Mouse (Mus musculus) hindbrain, embryonic 12.5 days (tissue): ENCODE results near the gene Wfdc15a. TPM values are rescaled to one million over a fixed set of nuclear protein-coding genes. Genes with fewer than 3 reads are reported as not detected.

Experiments
- ATAC-seq: fragments of 200-750 bp; cut with Nextera tagmentation; 2 replicates; pipeline ENCODE4 v1.8.0; 2017; ENCODE audit warnings: moderate TSS enrichment; ENCODE audit not compliant: low FRiP score
- H3K27ac ChIP-seq: fragments of 300-500 bp; sonication (generic); 2 replicates; pipeline ENCODE4 v1.5.1; 2016; ENCODE audit warnings: mild to moderate bottlenecking
- H3K27me3 ChIP-seq: fragments of 300-500 bp; sonication (generic); 2 replicates; pipeline ENCODE4 v1.6.1; 2016; ENCODE audit warnings: mild to moderate bottlenecking
- H3K36me3 ChIP-seq: fragments of 300-500 bp; sonication (generic); 2 replicates; pipeline ENCODE4 v1.6.1; 2016; ENCODE audit warnings: mild to moderate bottlenecking
- H3K4me1 ChIP-seq: fragments of 300-500 bp; sonication (generic); 2 replicates; pipeline ENCODE4 v1.6.1; 2016
- H3K4me2 ChIP-seq: fragments of 300-500 bp; sonication (generic); replicated peaks from 2 replicates; pipeline ENCODE4 v1.6.1; 2016; ENCODE audit warnings: mild to moderate bottlenecking
- H3K4me3 ChIP-seq: fragments of 300-500 bp; sonication (generic); 2 replicates; pipeline ENCODE4 v1.5.1; 2016; ENCODE audit warnings: mild to moderate bottlenecking
- H3K9ac ChIP-seq: fragments of 300-500 bp; sonication (generic); 2 replicates; pipeline ENCODE4 v1.6.1; 2016; ENCODE audit warnings: mild to moderate bottlenecking, moderate library complexity
- H3K9me3 ChIP-seq: fragments of 300-500 bp; sonication (generic); replicated peaks from 2 replicates; pipeline ENCODE4 v1.6.1; 2016; ENCODE audit warnings: mild to moderate bottlenecking
- WGBS: fragments of 180-500 bp; shearing (Covaris S2); methylation state at CpG from one replicate; pipeline ENCODE4 v1.1.7; 2016; 5-methylcytosine and 5-hydroxymethylcytosine counted together
- polyA plus RNA-seq: library from polyadenylated mRNA; unstranded; fragments of >200 nt; fragmentation: Nextera tagmentation; extraction: Ambion mirVana; gene quantifications from 2 replicates; pipeline ENCODE4 v1.2.1, GENCODE M21; 2016

Wfdc15a gene
- polyA plus RNA-seq, 1 experiment from 2014 or later, result not detected

- 70% methylated on average over 3 of the region's 3 CpGs for WGBS
- Histone ChIP-seq H3K4me3 (no peak overlapping the region), H3K36me3 (no peaks in the 10 kb centered on the region), H3K27me3 (peaks cover 50% of the 10 kb centered on the region), H3K9ac (no peak overlapping the region), H3K27ac (no peak overlapping the region), H3K9me3 (no peaks in the 10 kb centered on the region), H3K4me2 (no peak overlapping the region), H3K4me1 (peaks cover 16% of the 10 kb centered on the region)
- no peak for ATAC-seq
Measured at GRCm38 (mm10) chr2:164173394-164173793, 26.5 kb downstream of the Wfdc15a start.

- Histone ChIP-seq H3K9me3 (no peaks in the 10 kb centered on the region), H3K27me3 (peaks cover 75% of the 10 kb centered on the region), H3K27ac (no peak within 1 kb of the TSS), H3K4me2 (peak within 1 kb of the TSS; percentile 64), H3K4me3 (peak within 1 kb of the TSS; percentile 33), H3K36me3 (no peaks in the 10 kb centered on the region), H3K9ac (peak within 1 kb of the TSS; percentile 47), H3K4me1 (peaks cover 25% of the 10 kb centered on the region)
- no peak for ATAC-seq
- under 1% methylated on average over 25 of the region's 29 CpGs for WGBS
Measured at GRCm38 (mm10) chr2:164170902-164171301, 29.0 kb downstream of the Wfdc15a start, which contains the start of gene Kcns1. TSS of gene Kcns1 (minus strand) at chr2:164171113.

- no peak overlapping the region for H3K4me3 ChIP-seq
- H3K27me3 ChIP-seq, result peaks cover 79% of the 10 kb centered on the region
- no peak for ATAC-seq
- H3K9ac ChIP-seq, result no peak overlapping the region
- no peak overlapping the region for H3K27ac ChIP-seq
- H3K4me2 ChIP-seq, result peak overlapping the region; percentile 64
- H3K36me3 ChIP-seq, result no peaks in the 10 kb centered on the region
- no peaks in the 10 kb centered on the region for H3K9me3 ChIP-seq
- WGBS, result 4% methylated on average over 11 of the region's 11 CpGs
- peaks cover 25% of the 10 kb centered on the region for H3K4me1 ChIP-seq
Measured at GRCm38 (mm10) chr2:164170326-164170725, 29.6 kb downstream of the Wfdc15a start.

GRCm38 (mm10) chr2:164168571-164168946 lies 31.4 kb downstream of the Wfdc15a start:
- peaks cover 25% of the 10 kb centered on the region for H3K4me1 ChIP-seq
- H3K27ac ChIP-seq, result no peak overlapping the region
- 0 out of 2 replicates have a peak, but pooled peaks have one; percentile 19 for ATAC-seq
- no peak overlapping the region for H3K9ac ChIP-seq
- no peaks in the 10 kb centered on the region for H3K36me3 ChIP-seq
- H3K4me3 ChIP-seq, result peak overlapping the region; percentile 35
- 12% methylated on average over 40 of the region's 42 CpGs for WGBS
- H3K9me3 ChIP-seq, result no peaks in the 10 kb centered on the region
- peaks cover 72% of the 10 kb centered on the region for H3K27me3 ChIP-seq
- H3K4me2 ChIP-seq, result peak overlapping the region; percentile 58

- peak; percentile 66; the same call in 1 of the 2 replicates for ATAC-seq
- Histone ChIP-seq H3K4me2 (peak overlapping the region; percentile 58), H3K27ac (no peak overlapping the region), H3K4me1 (peaks cover 25% of the 10 kb centered on the region), H3K9ac (peak overlapping the region; percentile 45; the same call in 1 of the 2 replicates), H3K27me3 (peaks cover 69% of the 10 kb centered on the region), H3K36me3 (no peaks in the 10 kb centered on the region), H3K9me3 (no peaks in the 10 kb centered on the region), H3K4me3 (peak overlapping the region; percentile 35)
- WGBS, result 10% methylated on average over 89 of the region's 90 CpGs
Measured at GRCm38 (mm10) chr2:164167752-164168570, 32.0 kb downstream of the Wfdc15a start.

GRCm38 (mm10) chr2:164164941-164165340 lies 35.0 kb downstream of the Wfdc15a start:
- no peaks in the 10 kb centered on the region for H3K9me3 ChIP-seq
- H3K4me1 ChIP-seq, result peaks cover 13% of the 10 kb centered on the region
- peaks cover 45% of the 10 kb centered on the region for H3K27me3 ChIP-seq
- H3K36me3 ChIP-seq, result no peaks in the 10 kb centered on the region
- 94% methylated on average over 5 of the region's 5 CpGs for WGBS
- no peak overlapping the region for H3K9ac ChIP-seq
- no peak overlapping the region for H3K27ac ChIP-seq
- no peak overlapping the region for H3K4me2 ChIP-seq
- no peak overlapping the region for H3K4me3 ChIP-seq
- ATAC-seq, result no peak

GRCm38 (mm10) chr2:164161515-164162055 lies 38.3 kb downstream of the Wfdc15a start:
- H3K4me1 ChIP-seq, result no peaks in the 10 kb centered on the region
- no peaks in the 10 kb centered on the region for H3K9me3 ChIP-seq
- H3K4me2 ChIP-seq, result no peak overlapping the region
- ATAC-seq, result no peak
- no peak overlapping the region for H3K9ac ChIP-seq
- 0 out of 2 replicates have a peak, but pooled peaks cover 6% of the 10 kb centered on the region for H3K36me3 ChIP-seq
- no peak overlapping the region for H3K27ac ChIP-seq
- WGBS, result 84% methylated on average over 11 of the region's 11 CpGs
- peaks cover 11% of the 10 kb centered on the region for H3K27me3 ChIP-seq
- H3K4me3 ChIP-seq, result no peak overlapping the region

- WGBS, result 83% methylated on average over 2 of the region's 2 CpGs
- Histone ChIP-seq H3K9ac (no peak overlapping the region), H3K27me3 (no peaks in the 10 kb centered on the region), H3K4me1 (no peaks in the 10 kb centered on the region), H3K4me3 (no peak overlapping the region), H3K4me2 (no peak overlapping the region), H3K36me3 (0 out of 2 replicates have a peak, but pooled peaks cover 8% of the 10 kb centered on the region), H3K9me3 (no peaks in the 10 kb centered on the region), H3K27ac (no peak overlapping the region)
- ATAC-seq, result no peak
Measured at GRCm38 (mm10) chr2:164158838-164159237, 41.1 kb downstream of the Wfdc15a start.

- ATAC-seq, result no peak
- Histone ChIP-seq H3K9me3 (no peaks in the 10 kb centered on the region), H3K9ac (no peak overlapping the region), H3K4me2 (no peak overlapping the region), H3K27me3 (no peaks in the 10 kb centered on the region), H3K4me3 (no peak overlapping the region), H3K4me1 (no peaks in the 10 kb centered on the region), H3K36me3 (peaks cover 33% of the 10 kb centered on the region), H3K27ac (no peak overlapping the region)
- WGBS, result 88% methylated on average over 7 of the region's 7 CpGs
Measured at GRCm38 (mm10) chr2:164156158-164156557, 43.8 kb downstream of the Wfdc15a start.

- Histone ChIP-seq H3K4me1 (peaks cover 10% of the 10 kb centered on the region), H3K27me3 (no peaks in the 10 kb centered on the region), H3K4me2 (no peak overlapping the region), H3K36me3 (peaks cover 34% of the 10 kb centered on the region), H3K27ac (no peak overlapping the region), H3K9ac (no peak overlapping the region), H3K9me3 (no peaks in the 10 kb centered on the region), H3K4me3 (no peak overlapping the region)
- ATAC-seq, result no peak
- 93% methylated on average over 10 of the region's 10 CpGs for WGBS
Measured at GRCm38 (mm10) chr2:164154007-164154406, 45.9 kb downstream of the Wfdc15a start.

- H3K4me2 ChIP-seq, result no peak overlapping the region
- H3K36me3 ChIP-seq, result peaks cover 33% of the 10 kb centered on the region
- 94% methylated on average over 11 of the region's 11 CpGs for WGBS
Measured at GRCm38 (mm10) chr2:164152341-164152740, 47.6 kb downstream of the Wfdc15a start.

GRCm38 (mm10) chr2:164150086-164150760 lies 49.7 kb downstream of the Wfdc15a start:
- no peak overlapping the region for H3K9ac ChIP-seq
- no peak overlapping the region for H3K4me2 ChIP-seq
- H3K4me3 ChIP-seq, result no peak overlapping the region
- peaks cover 28% of the 10 kb centered on the region for H3K36me3 ChIP-seq
- H3K27ac ChIP-seq, result peak overlapping the region; percentile 25
- 43% methylated on average over 14 of the region's 14 CpGs for WGBS
- no peaks in the 10 kb centered on the region for H3K9me3 ChIP-seq
- no peaks in the 10 kb centered on the region for H3K27me3 ChIP-seq
- no peak for ATAC-seq
- H3K4me1 ChIP-seq, result peaks cover 10% of the 10 kb centered on the region

More at GRCm38 (mm10) chr2:164152341-164152740, 47.6 kb downstream of the Wfdc15a start:
- H3K27ac ChIP-seq, result no peak overlapping the region
- no peak for ATAC-seq
- no peaks in the 10 kb centered on the region for H3K27me3 ChIP-seq
- no peak overlapping the region for H3K4me3 ChIP-seq
- peaks cover 10% of the 10 kb centered on the region for H3K4me1 ChIP-seq
- no peaks in the 10 kb centered on the region for H3K9me3 ChIP-seq
- H3K9ac ChIP-seq, result no peak overlapping the region
